Mouse (Mus musculus): ENCODE measurements around the gene Ttc3.

DNA sequence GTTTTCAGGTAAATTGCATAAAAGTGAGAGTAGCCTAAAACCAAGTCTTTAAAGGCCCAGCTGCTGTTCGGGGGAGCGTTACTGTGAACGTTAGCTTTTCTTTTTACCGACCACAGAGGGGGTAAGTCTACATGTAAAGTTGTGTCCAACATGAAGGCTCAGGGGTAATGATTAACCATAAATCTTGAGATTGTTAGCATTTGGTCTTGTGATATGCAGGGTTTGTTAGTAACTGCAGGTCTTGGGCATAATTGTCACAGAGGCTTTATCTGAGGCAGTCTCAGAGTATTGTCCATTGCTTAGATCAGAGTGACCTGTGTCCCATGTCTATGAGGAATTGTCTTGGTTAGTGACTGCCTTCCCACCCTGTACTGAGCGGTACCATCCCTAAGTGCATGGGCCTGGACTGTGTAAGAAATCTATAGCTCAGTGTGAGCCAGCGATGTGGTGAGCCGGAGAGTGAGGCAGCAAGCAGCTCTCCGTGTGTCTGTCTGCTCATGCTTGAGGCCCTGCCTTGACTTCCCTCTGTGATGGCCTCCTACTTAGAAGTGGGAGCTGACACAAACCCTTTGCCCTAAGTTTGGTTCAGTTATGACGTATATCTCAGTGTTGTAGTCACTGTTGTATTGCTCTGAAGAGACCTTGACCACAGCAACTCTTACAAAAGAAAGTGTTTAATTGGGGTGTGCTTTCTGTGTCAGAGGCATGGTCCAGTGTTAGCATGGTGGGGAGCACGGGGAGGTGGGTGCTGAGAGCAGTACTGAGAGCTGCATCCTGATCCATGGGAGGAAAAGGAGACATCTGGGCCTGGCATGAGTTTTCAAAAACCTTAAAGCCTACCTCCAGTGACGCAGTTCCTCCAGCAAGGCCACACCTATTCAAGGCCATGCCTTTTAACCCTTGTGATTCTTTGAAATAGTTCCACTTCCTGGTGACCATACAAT, 81.4 kb downstream of the Ttc3 start:
- TF ChIP-seq POLR2A (IDR thresholded peaks at IDR 0.05; ENCODE audit: insufficient read depth, low read length) (no peak), CTCF (IDR thresholded peaks at IDR 0.05; ENCODE audit: low read depth, low read length) (no peak), EP300 (IDR thresholded peaks at IDR 0.05; ENCODE audit: insufficient read depth, low read depth, low read length) (no peak)
